Comparison of ENCODE assay signal across 8 mouse cellular contexts in the genomic region with DNA sequence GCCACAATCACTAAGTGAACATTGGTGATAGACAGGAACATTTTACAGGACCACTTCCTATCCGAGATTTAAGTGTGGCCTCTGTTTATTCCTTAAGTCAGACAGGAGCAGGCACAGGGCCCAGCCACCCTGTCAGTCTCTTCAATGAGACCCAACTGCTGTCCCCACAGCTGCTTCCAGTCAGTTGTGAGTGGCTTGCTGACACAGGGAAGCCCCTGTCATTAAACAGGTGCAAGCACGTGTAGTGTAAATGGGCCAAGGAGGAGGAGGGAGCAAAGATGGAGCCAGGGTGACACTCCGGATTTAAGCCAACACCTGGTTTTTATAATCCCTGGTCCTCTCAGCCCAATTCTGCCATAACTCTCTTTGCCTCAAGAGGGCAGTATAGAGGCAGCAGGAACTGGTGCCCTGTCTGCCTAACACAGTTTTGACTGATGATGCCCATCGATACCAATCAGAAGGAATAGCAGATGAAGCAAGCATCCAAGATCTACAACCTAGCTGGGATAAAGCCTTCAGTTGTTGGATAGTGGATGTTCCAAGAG. TPM values are rescaled to one million over a fixed set of nuclear protein-coding genes. Genes with fewer than 3 reads are reported as not detected.
A peak's percentile ranks its signal among the peaks of the same experiment; 100 is the strongest.
DNase-seq lines count a peak whose midpoint lies in the region; ATAC-seq lines count a peak whose summit lies in the region.
"Had no signal": no experiment of that assay in that cellular context is flagged by ENCODE, and none has a peak within 500 bp of the region (broad histone marks: within the 10 kb centered on the region; RNA-seq: fewer than 3 reads in every experiment).

No protein-coding gene starts in this region.

- no peak overlapping the region for H3K27ac ChIP-seq in limb, embryonic 11.5 days (replicated peaks; ENCODE audit: low read depth, low read length)

- no peaks in the 10 kb centered on the region for H3K4me1 ChIP-seq in limb, embryonic 11.5 days (ENCODE audit: control insufficient read depth, insufficient read depth, low read length)

- no peak for ATAC-seq in limb, embryonic 11.5 days (ENCODE audit: insufficient number of reproducible peaks, low FRiP score, low TSS enrichment, low read depth)

- H3K9me3 ChIP-seq in limb, embryonic 11.5 days (ENCODE audit: control insufficient read depth, low read length): no peaks in the 10 kb centered on the region

- no peak overlapping the region for H3K4me3 ChIP-seq in limb, embryonic 11.5 days (ENCODE audit: low read depth, low read length)
- H3K4me3 ChIP-seq: erythroblast, embryonic 14.5 days had no signal

- H3K9ac ChIP-seq in limb, embryonic 11.5 days (ENCODE audit: low read length): no peak overlapping the region

- H3K36me3 ChIP-seq in limb, embryonic 11.5 days (ENCODE audit: control insufficient read depth, insufficient read depth, low read length): no peaks in the 10 kb centered on the region
- H3K36me3 ChIP-seq in splenic B cell, adult 2 months (ENCODE audit: control insufficient read depth, insufficient read depth, low read length, poor library complexity, severe bottlenecking): no peaks in the 10 kb centered on the region

- DNase-seq in left cerebral cortex, adult 11 months (ENCODE audit: low spot score): peak; percentile 44
- DNase-seq in left cerebral cortex, adult 8-10 months (ENCODE audit: low spot score in 2 of 2): no peak
- peak; percentile 46 for DNase-seq in R1 (ENCODE audit: low read depth, low spot score)
- peak; percentile 9 for DNase-seq in c-Kit-positive CD71-positive TER-119-positive erythroid progenitor cells, embryonic 14.5 days (ENCODE audit: low spot score)
- DNase-seq in forelimb bud, embryonic 11.5 days (ENCODE audit: low read depth, low spot score): peak; percentile 59
- DNase-seq in limb, embryonic 11.5 days (ENCODE audit: low spot score): peak; percentile 57
- DNase-seq in splenic B cell, adult 2 months (ENCODE audit: low read depth, low spot score): peak; percentile 40

- no peak overlapping the region for H3K4me2 ChIP-seq in limb, embryonic 11.5 days (ENCODE audit: low read depth, severe bottlenecking)

- WGBS in limb, embryonic 11.5 days: 36% methylated on average over 4 of the region's 4 CpGs

- H3K27me3 ChIP-seq in limb, embryonic 11.5 days (ENCODE audit: control insufficient read depth, insufficient read depth, low read length): no peaks in the 10 kb centered on the region
- no peaks in the 10 kb centered on the region for H3K27me3 ChIP-seq in splenic B cell, adult 2 months (ENCODE audit: control insufficient read depth, insufficient read depth, low read length, poor library complexity, severe bottlenecking)

RNA-seq across cellular contexts. Expression of a gene that starts 19.2 kb away (rescaled TPM):
- 1 to 10 TPM; 1.4 to 1.7 (median 1.5) TPM for total RNA-seq in left cerebral cortex, adult 8-10 months (2022)
- 0.48 and 0.79 TPM in 2 replicates for polyA plus RNA-seq in limb, embryonic 11.5 days (2014; fragmentation: Nextera tagmentation; extraction: Ambion mirVana)
- polyA plus RNA-seq: erythroblast, embryonic 14.5 days had no signal

Comparison
In these comparisons a context has a peak if more than half of its experiments do, and no peak if none do; other contexts are left out.
1. DNase-seq: peak in left cerebral cortex, adult 11 months (single experiment), R1 (single experiment), c-Kit-positive CD71-positive TER-119-positive erythroid progenitor cells, embryonic 14.5 days (single experiment), forelimb bud, embryonic 11.5 days (single experiment), limb, embryonic 11.5 days (single experiment) and splenic B cell, adult 2 months (single experiment); none in left cerebral cortex, adult 8-10 months (0 of 2).